Mouse (Mus musculus) urinary bladder, adult 2 months (tissue): Measurements from ENCODE around the gene Homer1. TPM values are rescaled to one million over a fixed set of nuclear protein-coding genes. Genes with fewer than 3 reads are reported as not detected.

Experiments used
- DNase-seq: peaks from one replicate; pipeline ENCODE4 v3.0.0; 2022; ENCODE audit warnings: low spot score
- polyA plus RNA-seq: library from polyadenylated mRNA; depleted of rRNA; stranded (reverse); fragments of >200 nt; gene quantifications from 2 replicates; pipeline ENCODE4 v1.2.3, GENCODE M21; 2012

Homer1 gene
- polyA plus RNA-seq, 1 experiment = 8.8 TPM

DNA sequence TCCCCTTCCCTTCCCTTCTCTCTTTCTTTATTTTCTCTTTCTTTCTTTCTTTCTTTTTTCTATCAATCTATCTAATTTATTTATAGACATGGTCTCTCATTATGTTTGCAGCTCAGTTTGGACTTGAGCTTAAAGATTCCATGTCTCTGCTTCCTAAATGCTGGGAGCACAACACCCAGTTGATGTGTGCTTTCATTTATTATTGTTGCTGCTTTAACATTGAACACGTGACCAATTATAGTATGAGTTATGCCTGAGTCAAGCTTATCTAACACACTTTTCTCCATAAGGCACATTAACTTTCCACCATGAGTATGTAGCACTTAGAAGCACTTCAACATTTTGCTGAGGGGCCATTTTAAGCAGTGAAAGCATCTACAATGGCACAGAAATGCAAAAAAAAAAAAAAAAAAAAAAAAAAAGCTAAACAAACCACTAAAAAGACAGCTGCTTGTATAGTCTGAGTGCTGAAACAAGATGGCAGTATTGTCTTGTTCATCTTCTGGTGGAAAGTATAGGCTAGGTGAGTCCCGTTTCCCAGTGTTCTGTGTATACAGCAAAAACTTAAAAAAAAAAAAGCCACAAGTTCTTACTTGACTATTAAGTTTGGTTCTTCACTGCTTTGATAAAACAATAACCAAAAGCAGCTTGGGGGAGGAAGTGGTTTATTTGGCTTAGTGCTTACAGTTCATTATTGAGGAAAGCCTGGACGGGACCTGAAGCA, 41.3 kb downstream of the Homer1 start:
- no peak for DNase-seq

DNA sequence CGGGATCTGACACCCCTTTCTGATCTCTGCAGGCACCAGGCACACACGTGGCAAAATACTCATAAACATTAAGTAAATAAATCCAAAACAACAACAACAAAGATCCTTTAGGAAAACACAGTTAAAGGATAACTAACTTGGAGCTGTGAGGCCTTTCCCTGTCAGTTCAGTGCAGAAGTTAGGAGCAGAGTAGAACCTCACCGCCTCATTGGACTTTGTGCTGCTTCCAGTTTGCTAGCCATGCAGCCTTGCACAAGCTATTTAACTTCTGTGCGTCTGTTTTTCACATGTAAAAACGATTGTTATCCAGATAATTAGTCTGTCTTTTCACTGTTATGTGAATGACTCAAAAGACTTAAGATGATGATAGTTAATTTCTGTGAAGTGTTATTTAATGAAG, 43.2 kb downstream of the Homer1 start:
- no peak for DNase-seq

DNA sequence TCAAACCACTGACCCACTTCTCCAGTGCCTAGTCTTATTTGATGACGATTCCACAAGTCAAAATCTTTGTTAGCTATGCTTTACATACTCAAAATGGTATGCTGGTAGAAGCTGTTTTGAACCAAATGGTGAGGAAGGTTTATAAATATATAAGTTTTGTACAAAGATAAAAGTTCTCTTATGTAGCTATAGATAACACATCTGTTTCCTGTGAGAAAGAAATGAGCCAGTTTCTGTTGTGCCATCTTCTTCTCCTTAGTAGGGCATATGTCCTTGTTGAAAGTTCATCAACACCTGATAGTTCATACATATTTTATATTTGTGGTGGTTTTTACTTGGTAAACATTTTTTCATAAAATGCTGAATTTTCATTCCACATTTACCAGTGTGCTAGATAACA, 45.0 kb downstream of the Homer1 start:
- DNase-seq = no peak

DNA sequence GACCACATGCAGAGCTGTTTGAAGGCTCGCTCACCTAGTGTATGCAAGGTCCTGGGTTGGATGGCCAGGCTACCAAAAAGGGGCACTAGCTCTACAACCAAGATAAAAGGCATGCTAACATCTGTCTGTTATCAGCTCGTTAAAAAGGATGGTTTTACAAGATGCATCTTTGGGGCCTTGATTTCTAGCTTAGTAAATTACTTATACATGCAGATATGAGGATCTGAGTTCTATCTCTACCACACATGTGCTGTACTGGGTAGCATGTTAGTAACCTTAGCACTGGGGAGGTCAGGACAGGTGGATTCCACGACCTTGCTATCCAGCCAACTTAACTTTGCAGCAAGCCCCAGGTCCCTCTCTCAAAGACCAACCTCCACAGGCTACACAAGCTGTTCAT, 46.4 kb downstream of the Homer1 start:
- no peak for DNase-seq

DNA sequence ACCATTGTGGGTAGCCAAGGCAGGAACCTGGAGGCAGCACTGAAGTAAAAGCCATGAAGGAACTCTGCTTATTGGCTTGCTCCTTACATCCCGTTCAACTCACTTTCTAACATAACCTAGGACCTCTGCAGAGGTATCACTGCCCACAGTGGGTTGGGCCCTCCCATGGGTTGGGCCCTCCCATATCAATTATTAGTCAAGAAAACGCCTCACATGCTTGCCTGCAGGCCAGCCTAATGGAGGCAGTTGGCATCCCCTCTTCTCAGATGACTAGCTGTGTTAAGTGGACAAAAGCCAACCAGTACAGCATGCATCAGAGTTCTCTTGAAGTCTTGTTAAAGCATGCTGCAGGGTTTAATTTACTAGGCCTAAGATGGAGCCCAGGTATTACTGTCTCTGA, 52.6 kb downstream of the Homer1 start:
- DNase-seq = no peak

DNA sequence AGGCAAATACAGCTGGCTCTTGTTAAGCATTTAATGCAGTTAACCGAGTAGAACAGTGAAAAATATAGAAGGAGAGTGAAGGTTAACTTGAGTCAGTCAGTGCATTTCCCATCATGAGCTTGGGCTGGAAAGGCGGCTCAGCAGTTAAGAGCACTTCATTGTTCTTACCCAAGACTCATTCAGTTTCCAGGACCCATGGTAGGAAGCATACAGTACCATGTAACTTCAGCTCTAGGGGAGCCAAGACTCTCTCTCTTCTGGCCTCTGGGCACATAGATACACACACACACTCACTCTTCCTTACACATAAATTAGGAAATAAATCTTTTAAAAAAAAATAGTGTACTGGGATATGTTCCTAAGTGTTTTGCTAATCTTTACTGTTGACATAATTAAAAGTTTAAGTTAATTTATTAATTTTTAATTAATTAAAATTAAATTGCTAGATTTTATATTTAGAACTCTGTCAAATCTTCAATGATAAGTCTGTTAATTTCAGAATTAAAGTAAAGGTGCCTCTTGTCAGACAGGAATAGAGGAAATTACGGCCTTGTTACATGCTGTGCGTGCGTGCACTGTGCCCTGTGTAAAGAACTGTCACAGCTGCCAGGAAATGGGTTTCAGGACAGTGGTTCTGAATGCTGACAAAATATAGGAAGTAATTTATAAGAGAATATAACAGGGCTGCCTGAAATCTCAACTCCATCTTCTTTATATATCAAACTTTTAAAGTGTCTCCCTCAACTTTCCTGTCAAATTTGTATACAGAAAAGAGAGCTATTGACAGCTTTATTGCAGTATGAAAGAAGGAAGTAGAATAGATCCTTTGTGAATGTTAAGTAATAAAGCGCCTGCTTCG, 55.2 kb downstream of the Homer1 start:
- DNase-seq = no peak

DNA sequence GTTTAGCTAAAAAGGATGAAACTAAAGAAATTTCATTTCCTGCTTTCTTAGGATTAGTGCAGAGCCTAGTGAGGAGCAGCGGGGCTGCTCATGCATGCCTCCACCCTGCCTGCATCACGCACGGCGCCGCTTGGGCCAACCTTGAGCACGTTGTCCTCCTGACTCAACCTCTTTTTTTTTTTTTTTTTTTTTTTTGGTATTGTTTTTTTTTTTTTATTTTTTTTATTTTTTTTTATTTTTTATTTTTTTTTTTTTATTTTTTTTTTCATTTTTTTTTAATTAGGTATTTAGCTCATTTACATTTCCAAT, 55.8 kb downstream of the Homer1 start:
- DNase-seq = no peak

DNA sequence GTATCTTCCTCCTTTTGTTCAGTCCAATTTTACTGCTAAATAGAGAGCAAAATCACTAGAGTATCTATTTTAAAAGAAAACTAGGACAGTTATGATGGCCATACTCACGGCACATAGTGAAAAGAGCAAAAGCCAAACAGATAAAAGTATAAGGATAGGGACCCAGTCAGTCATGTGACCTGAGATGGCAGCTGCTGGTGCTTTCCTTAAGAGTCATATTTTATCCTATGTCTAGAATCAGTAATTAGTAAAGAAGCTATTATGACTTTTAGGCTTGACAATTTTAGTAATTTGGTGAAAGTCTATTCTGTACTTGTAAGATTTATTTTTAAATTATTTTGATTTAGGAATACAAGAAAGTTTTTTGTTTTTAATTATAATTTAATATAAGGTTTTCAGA, 59.1 kb downstream of the Homer1 start:
- no peak for DNase-seq

DNA sequence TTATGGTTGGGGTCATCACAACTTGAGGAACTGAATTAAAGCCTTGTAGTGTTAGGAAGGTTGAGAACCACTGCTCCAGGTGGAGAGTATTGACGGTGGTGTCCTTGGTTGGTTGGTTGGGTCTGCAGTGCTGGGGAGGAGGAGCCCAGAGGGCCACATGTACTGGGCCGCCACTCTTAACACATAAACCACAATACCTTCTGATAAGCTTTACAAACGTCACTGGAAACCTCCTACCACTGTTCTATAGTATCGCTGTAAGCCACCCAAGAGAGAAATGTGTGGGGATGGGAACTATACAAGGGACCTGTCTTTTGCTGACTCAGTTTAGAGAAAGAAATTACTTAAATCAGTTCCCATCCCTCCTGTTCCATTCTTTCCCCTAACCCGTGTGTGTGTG, 68.1 kb downstream of the Homer1 start:
- DNase-seq = no peak

DNA sequence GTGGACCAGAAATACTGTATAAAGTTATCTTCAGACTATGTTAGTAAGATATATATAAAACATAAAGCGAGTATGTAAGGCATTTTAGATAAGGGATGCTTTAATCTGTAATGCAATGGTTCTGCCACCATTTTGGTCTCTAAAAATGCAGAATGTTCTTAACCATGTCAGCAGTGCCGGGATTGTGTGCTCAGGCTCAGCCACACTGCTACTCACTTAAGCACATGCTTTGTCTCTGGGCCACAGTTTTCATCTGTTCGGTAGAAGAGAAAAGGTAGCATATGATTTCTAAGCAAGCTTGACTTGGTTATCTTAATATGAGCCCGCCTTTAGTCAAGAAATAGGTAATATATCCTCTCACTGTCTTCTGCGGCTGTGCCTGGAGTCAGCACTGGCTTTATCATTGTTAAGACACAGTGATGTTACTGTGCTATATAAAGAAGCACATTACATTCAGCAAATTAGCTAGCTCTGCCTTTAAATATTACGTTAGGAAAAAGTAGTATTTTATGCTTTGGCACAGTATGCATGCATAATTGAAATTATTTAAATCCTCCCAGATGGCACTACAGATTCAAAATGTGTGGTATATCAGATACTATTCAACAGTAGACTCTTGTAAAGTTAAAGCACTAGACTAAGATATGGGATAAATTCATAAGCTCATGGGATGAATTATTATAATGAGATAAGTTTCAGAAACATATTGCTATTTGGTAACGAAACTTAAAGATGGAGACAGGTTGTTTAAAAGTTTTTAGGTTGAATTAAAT, 69.6 kb downstream of the Homer1 start:
- DNase-seq = no peak

DNA sequence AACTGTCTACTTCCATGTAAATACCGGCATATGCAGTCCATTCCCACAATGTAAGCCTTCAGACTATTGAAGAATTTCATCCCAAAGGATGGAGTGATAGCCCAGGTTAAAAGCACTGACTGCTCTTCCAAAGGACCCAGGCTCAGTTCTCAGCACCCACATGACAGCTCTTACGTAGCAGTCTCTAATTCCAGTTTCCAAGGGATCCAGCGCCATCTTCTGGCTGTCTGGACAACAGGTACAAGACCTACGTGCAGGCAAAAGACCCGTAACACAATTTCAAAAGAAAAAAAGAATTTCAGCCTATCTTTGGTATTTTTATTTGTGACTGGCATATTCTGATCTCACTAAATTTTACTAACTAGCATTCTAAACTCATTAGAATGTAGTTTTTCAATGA, 75.0 kb downstream of the Homer1 start:
- no peak for DNase-seq

DNA sequence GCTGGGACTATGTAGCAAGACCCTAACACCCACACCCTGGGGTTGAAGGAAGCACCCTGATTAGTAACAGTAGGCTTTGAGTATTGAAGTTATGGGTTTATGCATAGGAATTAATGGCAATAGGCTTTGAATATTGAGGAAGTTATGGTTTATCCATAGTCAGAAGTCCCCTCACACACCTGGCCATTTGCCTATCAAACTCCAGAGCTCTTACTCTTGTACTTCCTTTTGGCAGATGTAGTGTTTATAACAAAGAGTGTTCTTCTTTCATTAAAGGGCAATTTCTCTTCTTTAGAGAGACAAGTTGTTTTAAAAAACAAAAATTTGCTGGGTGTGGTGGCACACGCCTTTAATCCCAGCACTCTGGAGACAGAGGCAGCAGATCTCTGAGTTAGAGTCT, 79.1 kb downstream of the Homer1 start:
- DNase-seq = no peak

DNA sequence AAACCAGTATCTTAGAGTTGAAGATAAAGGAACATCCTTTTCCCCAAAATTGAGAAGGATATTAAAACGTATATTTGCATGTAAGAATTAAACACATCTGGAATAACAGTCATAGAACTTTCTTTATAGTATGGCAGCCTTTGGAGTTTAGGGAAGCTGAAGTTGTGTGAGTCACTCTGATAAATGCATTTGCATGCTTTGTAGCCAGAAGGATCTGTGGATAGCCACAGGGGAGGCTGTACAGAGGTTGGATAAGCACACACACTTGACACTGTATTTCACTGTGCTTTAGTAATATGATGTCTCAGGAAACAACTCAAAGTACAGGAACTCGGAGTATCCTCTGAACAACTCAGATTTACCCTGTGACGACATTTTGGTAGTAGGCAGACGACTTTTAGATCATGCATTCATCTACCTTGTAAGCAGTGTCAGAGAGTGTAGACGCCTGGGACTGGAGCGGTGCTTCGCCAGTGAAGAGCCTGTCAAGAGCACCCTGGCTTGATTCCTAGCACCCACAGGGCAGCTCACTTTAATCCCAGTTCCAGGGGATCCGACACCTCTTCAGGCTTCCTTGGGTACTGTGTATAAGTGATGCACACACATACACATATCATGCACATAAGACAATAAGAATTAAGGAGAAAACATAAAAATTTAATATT, 81.1 kb downstream of the Homer1 start:
- no peak for DNase-seq

DNA sequence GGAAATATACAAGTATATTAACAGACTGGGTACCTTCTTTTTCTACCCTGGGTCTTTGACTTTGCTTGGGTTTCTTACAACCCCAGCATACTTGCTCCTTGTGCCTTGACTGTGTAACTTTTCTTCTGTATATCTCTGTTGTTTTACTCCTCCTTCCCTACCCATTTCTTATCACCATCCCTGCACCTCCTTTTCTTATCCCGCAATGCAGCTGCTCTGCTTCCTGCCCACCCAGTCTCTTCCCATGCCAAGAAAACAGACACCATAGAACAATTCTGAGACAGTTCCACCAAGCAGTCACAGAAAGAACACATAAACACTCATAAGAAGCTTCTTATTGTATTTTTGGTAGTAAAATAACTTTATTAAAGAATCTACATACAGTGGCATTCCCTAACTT, 81.9 kb downstream of the Homer1 start:
- DNase-seq = no peak

DNA sequence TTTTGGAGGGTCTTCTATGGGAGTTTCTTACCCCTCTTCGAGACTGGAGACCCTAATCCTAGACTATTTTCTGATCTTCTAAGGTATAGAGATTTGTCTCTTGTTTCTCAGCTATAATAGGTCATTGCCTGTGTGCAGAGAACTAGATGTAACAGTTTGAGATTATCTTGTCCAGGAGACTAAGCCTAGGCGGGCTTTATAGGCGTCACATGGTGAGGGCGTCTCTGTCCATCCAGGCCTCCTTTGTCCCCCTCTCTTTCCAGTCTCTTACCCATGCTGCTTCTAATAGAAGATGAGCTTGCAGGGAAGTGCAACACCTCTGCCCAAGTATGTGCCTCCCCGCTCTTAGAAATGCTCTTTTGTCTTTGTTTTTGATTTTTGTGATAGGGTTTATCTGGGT, 83.7 kb downstream of the Homer1 start:
- no peak for DNase-seq

DNA sequence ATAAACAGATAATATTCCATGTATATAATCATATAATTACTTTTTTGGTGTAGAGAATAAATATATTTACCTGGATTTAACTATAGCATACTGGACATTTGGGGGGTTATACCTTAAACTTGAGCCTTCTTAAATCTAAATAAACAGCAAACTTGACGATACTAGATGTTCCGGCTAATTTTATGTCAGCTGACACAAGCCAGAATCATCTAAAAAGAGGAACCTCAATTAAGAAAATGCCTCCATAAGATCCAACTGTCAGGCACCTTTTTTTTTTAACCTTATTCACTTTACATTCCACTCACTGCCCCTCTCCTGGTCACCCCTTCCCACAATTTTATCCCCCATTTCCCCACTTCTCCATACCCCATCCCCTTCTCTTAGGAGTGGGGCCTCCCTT, 84.2 kb downstream of the Homer1 start:
- no peak for DNase-seq

DNA sequence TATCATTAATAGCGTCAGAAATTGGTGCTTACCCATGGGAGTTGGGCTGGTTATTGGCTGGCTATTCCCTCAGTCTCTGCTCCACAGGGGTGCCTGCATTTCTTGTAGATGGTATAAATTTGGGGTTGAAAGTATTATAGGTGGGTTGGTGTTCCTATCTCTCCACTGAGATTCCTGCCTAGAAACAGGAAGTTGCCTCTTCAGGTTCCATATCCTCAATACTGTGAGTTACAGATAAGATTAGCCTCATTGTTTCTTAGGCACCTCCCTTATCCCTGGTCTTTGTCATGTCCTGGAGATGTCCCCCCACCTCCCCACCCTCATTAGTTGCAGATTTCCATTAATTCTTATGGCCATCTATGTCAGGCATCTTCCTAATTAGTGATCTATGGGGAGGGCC, 85.0 kb downstream of the Homer1 start:
- no peak for DNase-seq

DNA sequence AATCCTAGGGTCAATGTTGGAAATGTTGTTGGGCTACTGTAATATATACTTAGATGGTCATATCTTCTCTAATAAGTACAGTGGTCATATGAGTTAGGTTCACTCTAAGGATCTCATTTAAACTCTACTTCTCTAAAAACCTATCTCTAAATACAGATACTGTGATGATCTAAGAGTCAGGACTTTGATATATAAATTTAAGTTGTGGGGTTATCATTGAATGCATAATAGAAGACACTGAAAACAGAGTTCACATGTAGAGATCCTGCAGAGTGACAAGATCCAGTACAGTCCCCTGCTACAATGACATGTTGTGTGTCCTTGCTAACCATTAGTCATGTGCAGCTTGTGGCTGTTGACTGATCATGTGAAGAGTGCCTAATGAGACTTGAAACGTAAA, 85.7 kb downstream of the Homer1 start:
- no peak for DNase-seq

DNA sequence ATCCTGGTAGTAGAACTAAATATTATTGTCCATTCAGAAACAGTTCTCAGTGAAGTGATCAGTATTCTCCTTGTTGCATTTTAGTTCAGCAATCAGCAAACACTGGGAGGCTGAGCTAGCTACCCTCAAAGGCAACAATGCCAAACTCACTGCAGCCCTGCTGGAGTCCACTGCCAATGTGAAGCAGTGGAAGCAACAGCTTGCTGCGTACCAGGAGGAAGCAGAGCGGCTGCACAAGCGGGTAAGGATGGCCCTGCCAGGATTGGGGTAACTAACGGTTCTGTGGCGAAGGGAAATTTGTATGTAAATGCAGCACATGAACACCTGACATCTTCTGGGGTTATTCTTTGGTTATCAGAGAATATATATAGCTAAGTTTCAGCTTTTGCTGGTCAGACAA, 88.0 kb downstream of the Homer1 start:
- no peak for DNase-seq

DNA sequence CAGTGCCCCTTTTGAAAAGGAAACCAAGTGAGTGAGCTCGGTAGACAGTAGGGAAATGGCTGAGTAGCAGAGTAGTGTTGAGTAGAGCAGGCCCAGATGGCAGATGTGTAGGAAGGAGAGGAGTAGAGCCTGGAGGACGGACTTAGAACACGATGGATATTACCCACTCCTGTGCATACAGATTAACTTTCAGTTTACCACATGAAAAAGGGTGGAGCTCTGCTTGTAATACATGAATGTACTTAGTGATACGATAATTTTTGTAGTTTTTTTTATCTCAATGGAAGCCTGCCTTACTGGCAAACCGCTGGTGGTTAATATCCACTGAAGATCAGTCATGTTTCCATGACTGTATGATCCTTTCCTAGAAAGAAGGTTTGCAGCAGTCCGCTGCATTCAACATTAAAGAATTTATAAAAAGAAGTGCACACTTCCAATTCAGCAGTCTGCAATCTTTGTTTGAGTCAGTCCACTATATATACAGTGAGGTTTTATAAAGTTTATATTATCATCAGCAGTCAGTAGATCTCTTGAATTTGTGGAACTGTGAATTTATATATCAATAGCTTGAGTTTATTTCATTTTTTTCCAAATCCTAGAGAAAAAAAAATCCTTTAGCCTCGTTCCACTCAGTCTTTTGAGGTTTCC, 89.3 kb downstream of the Homer1 start:
- no peak for DNase-seq

DNA sequence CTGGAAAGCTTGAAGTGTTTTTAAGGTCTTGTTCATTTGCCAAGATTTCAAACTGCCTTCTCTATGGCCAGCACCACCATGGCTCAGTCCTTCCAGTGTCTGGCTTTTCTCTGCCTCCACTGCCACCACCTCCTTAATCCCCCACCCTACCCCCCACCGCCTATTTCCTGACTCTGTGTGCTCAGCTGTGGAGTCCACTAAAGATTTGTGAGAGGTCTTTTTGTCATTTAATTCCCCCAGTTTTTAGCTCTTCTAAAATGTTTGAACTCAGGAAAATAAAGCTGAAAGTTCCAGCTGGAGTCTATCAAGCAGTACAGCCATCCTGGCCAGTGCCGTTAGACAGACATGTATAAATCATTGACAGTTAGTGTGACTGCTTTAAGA, 89.8 kb downstream of the Homer1 start:
- no peak for DNase-seq

DNA sequence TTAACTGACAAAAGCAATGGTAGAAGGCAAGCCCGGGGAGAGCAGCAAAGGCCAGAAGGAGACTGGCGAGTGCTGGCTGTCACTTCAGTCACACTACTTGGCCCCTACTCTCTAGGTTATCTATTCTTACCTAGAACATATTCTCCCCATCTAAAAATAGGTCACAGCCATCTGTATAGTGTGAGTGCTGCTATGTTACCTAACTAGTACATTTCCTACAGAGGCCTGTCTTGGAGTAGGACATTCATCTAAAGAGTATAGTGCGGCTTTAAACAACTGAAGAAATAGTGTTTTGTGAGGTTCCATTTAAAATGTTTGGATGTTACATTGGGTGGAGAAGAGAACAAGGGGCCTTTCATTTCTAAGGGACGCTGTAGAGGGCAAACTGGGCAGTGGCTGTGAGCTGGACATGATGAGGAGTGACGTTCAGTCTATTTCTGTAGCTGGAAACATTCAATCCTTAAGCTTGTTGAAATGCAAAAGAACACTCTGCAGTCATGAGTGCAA, 100.3 kb downstream of the Homer1 start:
- DNase-seq = no peak
